Mouse (Mus musculus) limb, embryonic 13.5 days (tissue): ENCODE measurements around the gene Anp32a. TPM values are rescaled to one million over a fixed set of nuclear protein-coding genes. Genes with fewer than 3 reads are reported as not detected.

Source experiments
- ATAC-seq: fragments of 200-750 bp; cut with Nextera tagmentation; 2 replicates; pipeline ENCODE4 v1.8.0; 2017; ENCODE audit warnings: low read depth, moderate number of reproducible peaks, moderate TSS enrichment; ENCODE audit not compliant: low FRiP score
- H3K27ac ChIP-seq: fragments of 300-500 bp; sonication (generic); 2 replicates; pipeline ENCODE4 v1.5.1; 2015; ENCODE audit warnings: inconsistent platforms, mild to moderate bottlenecking, moderate library complexity
- H3K27me3 ChIP-seq: fragments of 300-500 bp; sonication (generic); 2 replicates; pipeline ENCODE4 v1.6.1; 2015; ENCODE audit warnings: mild to moderate bottlenecking, inconsistent platforms
- H3K36me3 ChIP-seq: fragments of 300-500 bp; sonication (generic); 2 replicates; pipeline ENCODE4 v1.6.1; 2015; ENCODE audit warnings: inconsistent platforms, mild to moderate bottlenecking, moderate library complexity
- H3K4me1 ChIP-seq: fragments of 300-500 bp; sonication (generic); 2 replicates; pipeline ENCODE4 v1.6.1; 2015; ENCODE audit warnings: inconsistent platforms
- H3K4me2 ChIP-seq: fragments of 300-500 bp; sonication (generic); replicated peaks from 2 replicates; pipeline ENCODE4 v1.6.1; 2015; ENCODE audit warnings: inconsistent platforms, mild to moderate bottlenecking, moderate library complexity
- H3K4me3 ChIP-seq: fragments of 300-500 bp; sonication (generic); 2 replicates; pipeline ENCODE4 v1.5.1; 2015; ENCODE audit warnings: moderate library complexity, mild to moderate bottlenecking, inconsistent platforms
- H3K9ac ChIP-seq: fragments of 300-500 bp; sonication (generic); 2 replicates; pipeline ENCODE4 v1.6.1; 2015; ENCODE audit warnings: mild to moderate bottlenecking, inconsistent platforms
- H3K9me3 ChIP-seq: fragments of 300-500 bp; sonication (generic); 2 replicates; pipeline ENCODE4 v1.6.1; 2016; ENCODE audit warnings: inconsistent platforms
- WGBS: fragments of 180-500 bp; shearing (Covaris S2); methylation state at CpG from one replicate; pipeline ENCODE4 v1.1.7; 2015; 5-methylcytosine and 5-hydroxymethylcytosine counted together
- polyA plus RNA-seq: library from polyadenylated mRNA; unstranded; fragments of >200 nt; fragmentation: Nextera tagmentation; extraction: Ambion mirVana; gene quantifications from 2 replicates; pipeline ENCODE4 v1.2.1, GENCODE M21; 2015

Gene Anp32a
- polyA plus RNA-seq, 1 experiment from 2014 or later: 214 TPM

- Histone ChIP-seq H3K4me3 (peak overlapping the region; percentile 86), H3K27ac (no peak overlapping the region), H3K4me1 (peaks cover 14% of the 10 kb centered on the region), H3K9me3 (no peaks in the 10 kb centered on the region), H3K4me2 (peak overlapping the region; percentile 88), H3K27me3 (no peaks in the 10 kb centered on the region), H3K9ac (peak overlapping the region; percentile 78), H3K36me3 (no peaks in the 10 kb centered on the region)
- ATAC-seq: peak; percentile 42
- 1% methylated on average over 48 of the region's 48 CpGs for WGBS
Observed at GRCm38 (mm10) chr9:62340301-62341122, 581 bp upstream of the Anp32a start.

- Histone ChIP-seq H3K9me3 (no peaks in the 10 kb centered on the region), H3K27me3 (no peaks in the 10 kb centered on the region), H3K27ac (peak overlapping the region; percentile 100), H3K9ac (peak overlapping the region; percentile 98), H3K36me3 (no peaks in the 10 kb centered on the region), H3K4me3 (peak overlapping the region; percentile 86), H3K4me2 (peak overlapping the region; percentile 88), H3K4me1 (peaks cover 28% of the 10 kb centered on the region)
- ATAC-seq: no peak
- under 1% methylated on average over 52 of the region's 54 CpGs for WGBS
Observed at GRCm38 (mm10) chr9:62341701-62342440, 778 bp downstream of the Anp32a start.

- Histone ChIP-seq H3K4me1 (peaks cover 34% of the 10 kb centered on the region), H3K4me3 (peak overlapping the region; percentile 86), H3K9me3 (no peaks in the 10 kb centered on the region), H3K4me2 (peak overlapping the region; percentile 88), H3K27me3 (no peaks in the 10 kb centered on the region), H3K27ac (peak overlapping the region; percentile 100), H3K9ac (peak overlapping the region; percentile 98), H3K36me3 (0 out of 2 replicates have a peak, but pooled peaks cover 5% of the 10 kb centered on the region)
- WGBS: under 1% methylated on average over 48 of the region's 48 CpGs
- ATAC-seq: no peak
Observed at GRCm38 (mm10) chr9:62342441-62343191, 1.5 kb downstream of the Anp32a start.

- Histone ChIP-seq H3K9me3 (no peaks in the 10 kb centered on the region), H3K36me3 (0 out of 2 replicates have a peak, but pooled peaks cover 5% of the 10 kb centered on the region), H3K4me1 (peaks cover 38% of the 10 kb centered on the region), H3K27ac (peak overlapping the region; percentile 100), H3K4me3 (peak overlapping the region; percentile 86), H3K27me3 (no peaks in the 10 kb centered on the region), H3K4me2 (peak overlapping the region; percentile 88), H3K9ac (peak overlapping the region; percentile 98)
- under 1% methylated on average over 48 of the region's 56 CpGs for WGBS
- peak; percentile 22; the same call in 1 of the 2 replicates for ATAC-seq
Observed at GRCm38 (mm10) chr9:62343192-62343903, 2.3 kb downstream of the Anp32a start.

GRCm38 (mm10) chr9:62343904-62344491, 2.9 kb downstream of the Anp32a start:
- WGBS: under 1% methylated on average over 50 of the region's 52 CpGs
- H3K27ac ChIP-seq: peak overlapping the region; percentile 100
- peaks cover 41% of the 10 kb centered on the region for H3K4me1 ChIP-seq
- ATAC-seq: no peak
- no peaks in the 10 kb centered on the region for H3K27me3 ChIP-seq
- H3K9me3 ChIP-seq: no peaks in the 10 kb centered on the region
- 0 out of 2 replicates have a peak, but pooled peaks cover 5% of the 10 kb centered on the region for H3K36me3 ChIP-seq
- peak overlapping the region; percentile 86 for H3K4me3 ChIP-seq
- H3K4me2 ChIP-seq: peak overlapping the region; percentile 88
- peak overlapping the region; percentile 98 for H3K9ac ChIP-seq

- Histone ChIP-seq H3K4me3 (peak overlapping the region; percentile 86), H3K36me3 (0 out of 2 replicates have a peak, but pooled peaks cover 5% of the 10 kb centered on the region), H3K4me2 (peak overlapping the region; percentile 88), H3K4me1 (peaks cover 46% of the 10 kb centered on the region), H3K27ac (peak overlapping the region; percentile 100), H3K27me3 (no peaks in the 10 kb centered on the region), H3K9me3 (no peaks in the 10 kb centered on the region), H3K9ac (peak overlapping the region; percentile 98)
- ATAC-seq: no peak
- 0% methylated on average over 23 of the region's 26 CpGs for WGBS
Observed at GRCm38 (mm10) chr9:62344545-62344944, 3.5 kb downstream of the Anp32a start.

GRCm38 (mm10) chr9:62345081-62345481, 4.0 kb downstream of the Anp32a start:
- no peak for ATAC-seq
- H3K36me3 ChIP-seq: 0 out of 2 replicates have a peak, but pooled peaks cover 5% of the 10 kb centered on the region

GRCm38 (mm10) chr9:62345633-62346387, 4.7 kb downstream of the Anp32a start:
- H3K9ac ChIP-seq: peak overlapping the region; percentile 98

More at GRCm38 (mm10) chr9:62345081-62345481, 4.0 kb downstream of the Anp32a start:
- Histone ChIP-seq H3K4me1 (peaks cover 51% of the 10 kb centered on the region), H3K4me2 (peak overlapping the region; percentile 88), H3K9me3 (no peaks in the 10 kb centered on the region), H3K9ac (peak overlapping the region; percentile 98), H3K27me3 (no peaks in the 10 kb centered on the region), H3K27ac (peak overlapping the region; percentile 100; the same call in 1 of the 2 replicates), H3K4me3 (peak overlapping the region; percentile 86)
- 6% methylated on average over 11 of the region's 11 CpGs for WGBS

GRCm38 (mm10) chr9:62346388-62346679, 5.2 kb downstream of the Anp32a start:
- H3K36me3 ChIP-seq: 0 out of 2 replicates have a peak, but pooled peaks cover 5% of the 10 kb centered on the region
- H3K27me3 ChIP-seq: no peaks in the 10 kb centered on the region
- no peak for ATAC-seq
- peak overlapping the region; percentile 88 for H3K4me2 ChIP-seq
- H3K9ac ChIP-seq: peak overlapping the region; percentile 5; the same call in 1 of the 2 replicates
- 0 out of 2 replicates have a peak overlapping the region, but pooled peaks have one; percentile 1 for H3K27ac ChIP-seq
- 66% methylated on average over 6 of the region's 6 CpGs for WGBS
- H3K9me3 ChIP-seq: no peaks in the 10 kb centered on the region
- H3K4me3 ChIP-seq: no peak overlapping the region
- peaks cover 59% of the 10 kb centered on the region for H3K4me1 ChIP-seq

More at GRCm38 (mm10) chr9:62345633-62346387, 4.7 kb downstream of the Anp32a start:
- Histone ChIP-seq H3K4me3 (peak overlapping the region; percentile 86), H3K9me3 (no peaks in the 10 kb centered on the region), H3K27ac (peak overlapping the region; percentile 45; the same call in 1 of the 2 replicates), H3K36me3 (0 out of 2 replicates have a peak, but pooled peaks cover 5% of the 10 kb centered on the region), H3K4me1 (peaks cover 54% of the 10 kb centered on the region), H3K4me2 (peak overlapping the region; percentile 88), H3K27me3 (no peaks in the 10 kb centered on the region)
- WGBS: 55% methylated on average over 9 of the region's 9 CpGs
- ATAC-seq: no peak

- H3K27ac ChIP-seq: no peak overlapping the region
- WGBS: 79% methylated on average over 5 of the region's 5 CpGs
Observed at GRCm38 (mm10) chr9:62347201-62347600, 6.1 kb downstream of the Anp32a start.

More at GRCm38 (mm10) chr9:62347201-62347600, 6.1 kb downstream of the Anp32a start:
- Histone ChIP-seq H3K9me3 (no peaks in the 10 kb centered on the region), H3K4me2 (no peak overlapping the region), H3K9ac (no peak overlapping the region), H3K4me3 (no peak overlapping the region), H3K27me3 (no peaks in the 10 kb centered on the region), H3K36me3 (0 out of 2 replicates have a peak, but pooled peaks cover 5% of the 10 kb centered on the region), H3K4me1 (peaks cover 62% of the 10 kb centered on the region)
- ATAC-seq: no peak
